ENCODE assay signal across 30 mouse cellular contexts in genomic region chr4:109612596-109612995, GRCm38 (mm10). TPM values are rescaled to one million over a fixed set of nuclear protein-coding genes. Genes with fewer than 3 reads are reported as not detected.
DNase-seq lines count a peak whose midpoint lies in the region; ATAC-seq lines count a peak whose summit lies in the region.
"Had no signal": no experiment of that assay in that cellular context is flagged by ENCODE, and none has a peak within 500 bp of the region (broad histone marks: within the 10 kb centered on the region; RNA-seq: fewer than 3 reads in every experiment).

No protein-coding gene starts in this region.

- H3K4me3 ChIP-seq in embryonic facial prominence, embryonic 14.5 days (ENCODE audit: low read depth, low read length): no peak overlapping the region
- H3K4me3 ChIP-seq in embryonic facial prominence, embryonic 10.5 days: no peak overlapping the region
- H3K4me3 ChIP-seq in embryonic facial prominence, embryonic 15.5 days (replicated peaks): no peak overlapping the region
- H3K4me3 ChIP-seq: embryonic facial prominence, embryonic 13.5 days; forebrain, embryonic 15.5 days; heart, embryonic 12.5 days; hindbrain, embryonic 10.5 days; kidney, embryonic 15.5 days; limb, embryonic 13.5 days; liver, embryonic 12.5 days; lung, embryonic 15.5 days; midbrain, embryonic 15.5 days; stomach, embryonic 15.5 days had no signal

- WGBS in embryonic facial prominence, embryonic 14.5 days: 59% methylated on average over 4 of the region's 4 CpGs
- WGBS in embryonic facial prominence, embryonic 10.5 days: 80% methylated on average over 4 of the region's 4 CpGs
- WGBS in embryonic facial prominence, embryonic 15.5 days: 60% methylated on average over 4 of the region's 4 CpGs

- H3K9ac ChIP-seq in embryonic facial prominence, embryonic 14.5 days (ENCODE audit: low read depth, low read length): no peak overlapping the region
- no peak overlapping the region for H3K9ac ChIP-seq in embryonic facial prominence, embryonic 15.5 days
- H3K9ac ChIP-seq: embryonic facial prominence, embryonic 13.5 days; forebrain, embryonic 15.5 days; heart, embryonic 12.5 days; kidney, embryonic 15.5 days; limb, embryonic 13.5 days; liver, embryonic 12.5 days; lung, embryonic 15.5 days; midbrain, embryonic 15.5 days; stomach, embryonic 15.5 days had no signal

- no peak overlapping the region for H3K4me2 ChIP-seq in embryonic facial prominence, embryonic 14.5 days (ENCODE audit: low read depth, low read length)
- no peak overlapping the region for H3K4me2 ChIP-seq in embryonic facial prominence, embryonic 15.5 days (replicated peaks)
- H3K4me2 ChIP-seq: embryonic facial prominence, embryonic 13.5 days; forebrain, embryonic 15.5 days; heart, embryonic 12.5 days; kidney, embryonic 15.5 days; limb, embryonic 13.5 days; liver, embryonic 12.5 days; lung, embryonic 15.5 days; midbrain, embryonic 15.5 days; stomach, embryonic 15.5 days had no signal

- H3K27ac ChIP-seq in embryonic facial prominence, embryonic 14.5 days (replicated peaks; ENCODE audit: low read depth, low read length): no peak overlapping the region
- H3K27ac ChIP-seq in embryonic facial prominence, embryonic 10.5 days (replicated peaks): no peak overlapping the region
- no peak overlapping the region for H3K27ac ChIP-seq in embryonic facial prominence, embryonic 15.5 days (replicated peaks)
- H3K27ac ChIP-seq: embryonic facial prominence, embryonic 13.5 days; forebrain, embryonic 15.5 days; hindbrain, embryonic 10.5 days; kidney, embryonic 15.5 days; limb, embryonic 13.5 days; liver, embryonic 12.5 days; lung, embryonic 15.5 days; midbrain, embryonic 15.5 days; stomach, embryonic 15.5 days had no signal

- DNase-seq in embryonic facial prominence, embryonic 14.5 days (ENCODE audit: low spot score): peak; percentile 16
- DNase-seq in embryonic facial prominence, embryonic 10.5 days (ENCODE audit: low spot score): no peak
- DNase-seq in lung, postnatal 25 days (ENCODE audit: low spot score): peak; percentile 59
- no peak for DNase-seq in left cerebral cortex, adult 8-10 months (ENCODE audit: low spot score in 2 of 2)
- no peak for DNase-seq in spleen, postnatal 36 days (ENCODE audit: low spot score in 2 of 2)
- DNase-seq: adrenal gland, postnatal 14 days; B cell, adult 2 months; cerebellum, adult 9-11 months; gastrocnemius, postnatal 10 days; heart, adult 11 months; kidney, postnatal 36 days; layer of hippocampus, postnatal 36 days; thymus, adult 18-20 months had no signal

- no peak for ATAC-seq in embryonic facial prominence, embryonic 14.5 days (ENCODE audit: low read depth)
- ATAC-seq in embryonic facial prominence, embryonic 15.5 days (ENCODE audit: insufficient number of reproducible peaks, low FRiP score, low TSS enrichment, low read depth): peak; percentile 34; the same call in 1 of the 2 replicates
- ATAC-seq in inflammation-experienced regulatory T-cells, adult 6 months: no peak
- ATAC-seq: activated CD4-positive, CD25-positive, alpha-beta regulatory T cell, adult 4 months; forebrain, embryonic 15.5 days; hindbrain, embryonic 16.5 days; intestine, postnatal 0 days; liver, embryonic 12.5 days; midbrain, embryonic 15.5 days had no signal

- no peaks in the 10 kb centered on the region for H3K36me3 ChIP-seq in embryonic facial prominence, embryonic 14.5 days (ENCODE audit: control insufficient read depth, insufficient read depth, low read length)
- no peaks in the 10 kb centered on the region for H3K36me3 ChIP-seq in embryonic facial prominence, embryonic 10.5 days (replicated peaks)
- no peaks in the 10 kb centered on the region for H3K36me3 ChIP-seq in embryonic facial prominence, embryonic 15.5 days
- H3K36me3 ChIP-seq: embryonic facial prominence, embryonic 13.5 days; forebrain, embryonic 15.5 days; G1E; heart, embryonic 12.5 days; hindbrain, embryonic 10.5 days; kidney, embryonic 15.5 days; limb, embryonic 13.5 days; liver, embryonic 12.5 days; lung, embryonic 15.5 days; midbrain, embryonic 15.5 days; stomach, embryonic 15.5 days had no signal

- H3K4me1 ChIP-seq in embryonic facial prominence, embryonic 14.5 days (ENCODE audit: control insufficient read depth, insufficient read depth, low read length): no peaks in the 10 kb centered on the region
- H3K4me1 ChIP-seq in embryonic facial prominence, embryonic 10.5 days: no peaks in the 10 kb centered on the region
- H3K4me1 ChIP-seq in embryonic facial prominence, embryonic 15.5 days: no peaks in the 10 kb centered on the region
- H3K4me1 ChIP-seq: embryonic facial prominence, embryonic 13.5 days; forebrain, embryonic 15.5 days; heart, embryonic 12.5 days; hindbrain, embryonic 10.5 days; kidney, embryonic 15.5 days; limb, embryonic 13.5 days; liver, embryonic 12.5 days; lung, embryonic 15.5 days; midbrain, embryonic 15.5 days; stomach, embryonic 15.5 days had no signal

- no peaks in the 10 kb centered on the region for H3K27me3 ChIP-seq in embryonic facial prominence, embryonic 14.5 days (replicated peaks; ENCODE audit: control insufficient read depth, insufficient read depth, low read length)
- H3K27me3 ChIP-seq in embryonic facial prominence, embryonic 10.5 days (replicated peaks; ENCODE audit: low read depth, poor library complexity, severe bottlenecking): no peaks in the 10 kb centered on the region
- no peaks in the 10 kb centered on the region for H3K27me3 ChIP-seq in embryonic facial prominence, embryonic 15.5 days
- H3K27me3 ChIP-seq: CH12.LX; embryonic facial prominence, embryonic 13.5 days; forebrain, embryonic 15.5 days; heart, embryonic 12.5 days; kidney, embryonic 15.5 days; limb, embryonic 13.5 days; liver, embryonic 12.5 days; lung, embryonic 15.5 days; midbrain, embryonic 15.5 days; stomach, embryonic 15.5 days had no signal

- H3K9me3 ChIP-seq in embryonic facial prominence, embryonic 14.5 days (ENCODE audit: control insufficient read depth, low read length): no peaks in the 10 kb centered on the region; the same call in 1 of the 2 replicates
- no peaks in the 10 kb centered on the region for H3K9me3 ChIP-seq in embryonic facial prominence, embryonic 10.5 days
- no peaks in the 10 kb centered on the region for H3K9me3 ChIP-seq in embryonic facial prominence, embryonic 15.5 days (replicated peaks)
- H3K9me3 ChIP-seq: embryonic facial prominence, embryonic 13.5 days; forebrain, embryonic 15.5 days; G1E; heart, embryonic 12.5 days; hindbrain, embryonic 10.5 days; kidney, embryonic 15.5 days; limb, embryonic 13.5 days; liver, embryonic 12.5 days; lung, embryonic 15.5 days; midbrain, embryonic 15.5 days; stomach, embryonic 15.5 days had no signal

RNA-seq across cellular contexts. Expression of gene Cdkn2c, which starts 54.4 kb away (rescaled TPM):
- polyA plus RNA-seq in embryonic facial prominence, embryonic 14.5 days (2014; fragmentation: Nextera tagmentation; extraction: Ambion mirVana): 12.0 and 15.8 TPM in 2 replicates
- 1.3 and 2.0 TPM in 2 replicates for polyA plus RNA-seq in embryonic facial prominence, embryonic 10.5 days (2016; fragmentation: Nextera tagmentation; extraction: Ambion mirVana)
- polyA plus RNA-seq in embryonic facial prominence, embryonic 15.5 days (2015; fragmentation: Nextera tagmentation; extraction: Ambion mirVana): 22.5 and 25.7 TPM in 2 replicates
- 1 to 10 TPM; 3.3 to 4.4 (median 3.6) TPM for total RNA-seq in left cerebral cortex, adult 8-10 months (2022)
- 10 to 100 TPM; 20.4 to 34.9 (median 20.9) TPM for polyA plus RNA-seq in inflammation-experienced regulatory T-cells, adult 6 months (2017; shearing (Covaris generic))

Comparison
In these comparisons a context has a peak if more than half of its experiments do, and no peak if none do; other contexts are left out.
1. DNase-seq: peak in embryonic facial prominence, embryonic 14.5 days (single experiment) and lung, postnatal 25 days (single experiment); none in embryonic facial prominence, embryonic 10.5 days (single experiment), left cerebral cortex, adult 8-10 months (0 of 2) and spleen, postnatal 36 days (0 of 2).